Mouse (Mus musculus): ENCODE data around the gene Klc3.

Gene Klc3

GRCm38 (mm10) chr7:19404476-19404875, 572 bp upstream of the Klc3 start, which contains the start of gene Ckm:
Gene Ckm (plus strand): TSS chr7:19404776.
- no peak for DNase-seq

- DNase-seq = no peak
These were observed 1.3 kb downstream of the Klc3 start for GRCm38 (mm10) chr7:19402535-19403112.

GRCm38 (mm10) chr7:19400946-19401345, 3.0 kb downstream of the Klc3 start:
- no peak for DNase-seq

- no peak for DNase-seq
These were observed 4.2 kb downstream of the Klc3 start for GRCm38 (mm10) chr7:19399496-19400280.

GRCm38 (mm10) chr7:19394484-19394883, 9.4 kb downstream of the Klc3 start:
- no peak for DNase-seq

- DNase-seq = peak; percentile 61
These were observed 15.0 kb downstream of the Klc3 start for GRCm38 (mm10) chr7:19388699-19389413.

- DNase-seq = no peak
These were observed 20.2 kb downstream of the Klc3 start for GRCm38 (mm10) chr7:19383708-19384107.

GRCm38 (mm10) chr7:19382166-19382541, 21.8 kb downstream of the Klc3 start:
- DNase-seq = no peak

GRCm38 (mm10) chr7:19381377-19382165, 22.3 kb downstream of the Klc3 start, which contains the start of gene Ercc2:
Gene Ercc2 (plus strand): TSS chr7:19382010.
- peak; percentile 98 for DNase-seq

- DNase-seq = no peak
These were observed 25.9 kb downstream of the Klc3 start for GRCm38 (mm10) chr7:19378049-19378448.

- DNase-seq = no peak
These were observed 27.9 kb downstream of the Klc3 start for GRCm38 (mm10) chr7:19376019-19376418.

- no peak for DNase-seq
These were observed 28.5 kb downstream of the Klc3 start for GRCm38 (mm10) chr7:19375368-19375767.

- DNase-seq = no peak
These were observed 30.5 kb downstream of the Klc3 start for GRCm38 (mm10) chr7:19373367-19373766.

GRCm38 (mm10) chr7:19369823-19370425, 34.0 kb downstream of the Klc3 start:
- DNase-seq = no peak

GRCm38 (mm10) chr7:19368380-19368779, 35.5 kb downstream of the Klc3 start:
- no peak for DNase-seq

GRCm38 (mm10) chr7:19365376-19365775, 38.5 kb downstream of the Klc3 start:
- DNase-seq = no peak

- DNase-seq = no peak
These were observed 40.0 kb downstream of the Klc3 start for GRCm38 (mm10) chr7:19363881-19364280.

GRCm38 (mm10) chr7:19362276-19362675, 41.6 kb downstream of the Klc3 start:
- no peak for DNase-seq

GRCm38 (mm10) chr7:19361720-19362119, 42.2 kb downstream of the Klc3 start:
- peak; percentile 66 for DNase-seq

- DNase-seq = peak; percentile 94
These were observed 43.0 kb downstream of the Klc3 start for GRCm38 (mm10) chr7:19360944-19361343.

- DNase-seq = peak; percentile 83
These were observed 43.8 kb downstream of the Klc3 start for GRCm38 (mm10) chr7:19359892-19360641.

Data from layer of hippocampus, adult 9-11 months (tissue).